Mouse (Mus musculus) spleen, postnatal 10 days (tissue): ENCODE results near the gene Gm20815.
"Not testable (repeated sequence)": the region's sequence is repeated elsewhere in the genome, so short reads cannot be mapped to it uniquely, and the experiment has no call there.

Source experiments
- DNase-seq, 2 experiments: peaks; one replicate each; pipeline ENCODE4 v3.0.0; 2021 to 2022; ENCODE audit warnings: low spot score in 2 of 2

The Gm20815 gene

DNA sequence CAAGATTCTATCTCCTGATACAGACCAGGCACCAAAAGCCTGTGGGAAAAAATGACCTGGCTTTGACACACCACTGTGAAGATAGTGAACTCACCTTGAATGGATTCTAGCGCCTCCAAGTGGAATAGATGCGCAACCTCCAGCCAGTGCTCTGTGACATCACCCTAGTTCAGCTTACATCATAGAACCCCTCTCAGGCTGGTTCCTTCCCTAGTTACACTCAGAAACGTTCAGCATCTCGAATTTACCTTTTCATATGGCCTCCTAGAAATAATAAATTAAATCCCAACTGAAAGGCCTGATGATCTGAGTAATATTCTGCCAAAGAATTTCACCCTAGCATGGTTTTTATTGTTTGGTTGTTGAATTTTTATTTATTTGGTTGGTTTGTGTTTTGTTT lies at the start of gene Gm20815:
Gm20815 (minus strand) TSS at position 101 of the 400 bp plus-strand sequence.
- not testable (repeated sequence) for DNase-seq
